Mouse (Mus musculus): ENCODE data around the gene Jmjd6.

Gene Jmjd6

GRCm38 (mm10) chr11:116843261-116844233 lies at the start of gene Jmjd6, which contains the start of gene Mettl23:
Gene Jmjd6, minus strand, starts transcription at chr11:116843449.
Gene Mettl23, plus strand, starts transcription at chr11:116843278.
- DNase-seq = peak; percentile 96 to 98

- no peak for DNase-seq
Observed at GRCm38 (mm10) chr11:116887136-116887535, 43.9 kb upstream of the Jmjd6 start.

GRCm38 (mm10) chr11:116885275-116886151 lies 42.3 kb upstream of the Jmjd6 start:
- DNase-seq = peak; percentile 80 to 84

- DNase-seq = no peak
Observed at GRCm38 (mm10) chr11:116884061-116884460, 40.8 kb upstream of the Jmjd6 start.

- no peak for DNase-seq
Observed at GRCm38 (mm10) chr11:116882446-116882845, 39.2 kb upstream of the Jmjd6 start.

GRCm38 (mm10) chr11:116881440-116881839 lies 38.2 kb upstream of the Jmjd6 start:
- DNase-seq = no peak

GRCm38 (mm10) chr11:116880839-116881238 lies 37.6 kb upstream of the Jmjd6 start:
- peak in 1 of 2 experiments; percentile 32 for DNase-seq

- DNase-seq = no peak
Observed at GRCm38 (mm10) chr11:116878454-116878853, 35.2 kb upstream of the Jmjd6 start.

GRCm38 (mm10) chr11:116873987-116874386 lies 30.7 kb upstream of the Jmjd6 start:
- DNase-seq = no peak

- DNase-seq = no peak
Observed at GRCm38 (mm10) chr11:116871538-116871937, 28.3 kb upstream of the Jmjd6 start.

GRCm38 (mm10) chr11:116869641-116870040 lies 26.4 kb upstream of the Jmjd6 start:
- no peak for DNase-seq

GRCm38 (mm10) chr11:116869223-116869622 lies 26.0 kb upstream of the Jmjd6 start:
- no peak for DNase-seq

GRCm38 (mm10) chr11:116868129-116868528 lies 24.9 kb upstream of the Jmjd6 start:
- DNase-seq = no peak

- no peak for DNase-seq
Observed at GRCm38 (mm10) chr11:116865945-116866585, 22.8 kb upstream of the Jmjd6 start.

- no peak for DNase-seq
Observed at GRCm38 (mm10) chr11:116864444-116864843, 21.2 kb upstream of the Jmjd6 start.

GRCm38 (mm10) chr11:116857183-116857850 lies 14.1 kb upstream of the Jmjd6 start:
- no peak for DNase-seq

- DNase-seq = no peak
Observed at GRCm38 (mm10) chr11:116854279-116854678, 11.0 kb upstream of the Jmjd6 start.

GRCm38 (mm10) chr11:116853512-116853928 lies 10.3 kb upstream of the Jmjd6 start:
- DNase-seq = peak; percentile 97 to 98

- peak; percentile 97 to 98 for DNase-seq
Observed at GRCm38 (mm10) chr11:116852891-116853511, 9.8 kb upstream of the Jmjd6 start, which contains the start of gene Srsf2. Gene Srsf2, minus strand, starts transcription at chr11:116853094.

- peak; percentile 74 to 81 for DNase-seq
Observed at GRCm38 (mm10) chr11:116852291-116852890, 9.1 kb upstream of the Jmjd6 start, which contains the start of gene Mfsd11. Gene Mfsd11, plus strand, starts transcription at chr11:116852440.
